Mouse (Mus musculus) CH12.LX (cell line): ENCODE data around the gene Acsl6. TPM values are rescaled to one million over a fixed set of nuclear protein-coding genes. Genes with fewer than 3 reads are reported as not detected.
"Not testable (repeated sequence)": the region's sequence is repeated elsewhere in the genome, so short reads cannot be mapped to it uniquely, and the experiment has no call there.

ENCODE experiments used
- DNase-seq: peaks from one replicate; pipeline ENCODE4 v3.0.0-alpha.2; 2013; ENCODE audit errors: extremely low read depth
- H3K27ac ChIP-seq: 2 replicates; pipeline ENCODE4 v1.5.1; 2012; ENCODE audit warnings: low read depth, mild to moderate bottlenecking, control low read depth, moderate library complexity; ENCODE audit not compliant: insufficient read depth
- H3K27me3 ChIP-seq: replicated peaks from 2 replicates; pipeline ENCODE3; 2012; ENCODE audit warnings: inconsistent platforms
- H3K36me3 ChIP-seq, 2 experiments: replicated peaks in 1 of 2; 2 replicates each; pipeline versions ENCODE3 to v1.6.1; 2012; ENCODE audit warnings: inconsistent platforms in 1 of 2, low read length in 1 of 2, mild to moderate bottlenecking in 1 of 2, mixed read lengths in 1 of 2, moderate library complexity in 1 of 2; ENCODE audit not compliant: control insufficient read depth in 1 of 2, insufficient read depth in 1 of 2
- H3K4me1 ChIP-seq, 2 experiments: 2 replicates each; pipeline ENCODE4 v1.6.1; 2012; ENCODE audit warnings: inconsistent platforms in 1 of 2, moderate library complexity in 1 of 2; ENCODE audit not compliant: insufficient read depth in 2 of 2, control insufficient read depth in 1 of 2
- H3K4me2 ChIP-seq: 2 replicates; pipeline ENCODE4 v1.6.1; 2012; ENCODE audit warnings: low read depth, mild to moderate bottlenecking, control low read depth; ENCODE audit not compliant: poor library complexity, insufficient read depth, severe bottlenecking
- H3K4me3 ChIP-seq, 3 experiments: fragments of 150-350 bp in 1 of 3; sonication (generic) in 1 of 3; replicated peaks in 1 of 3; 2 replicates each; pipeline versions ENCODE3 to v1.5.1; 2011 to 2012; ENCODE audit warnings: low read depth in 2 of 3, low read length in 2 of 3, mild to moderate bottlenecking in 2 of 3, moderate library complexity in 2 of 3, control low read depth in 1 of 3, improper control_type of control experiment in 1 of 3, inconsistent platforms in 1 of 3, mixed read lengths in 1 of 3; ENCODE audit not compliant: poor library complexity in 1 of 3
- H3K79me2 ChIP-seq: replicated peaks from 2 replicates; pipeline ENCODE4 v1.6.1; 2012; ENCODE audit warnings: mild to moderate bottlenecking, moderate library complexity; ENCODE audit not compliant: control insufficient read depth, poor library complexity, insufficient read depth, severe bottlenecking; ENCODE audit errors: extremely low read depth
- H3K9ac ChIP-seq: 2 replicates; pipeline ENCODE4 v1.6.1; 2012; ENCODE audit warnings: low read depth, mild to moderate bottlenecking, control low read depth, moderate library complexity; ENCODE audit not compliant: insufficient read depth
- H3K9me3 ChIP-seq: replicated peaks from 2 replicates; pipeline ENCODE3; 2012; ENCODE audit warnings: low read length, inconsistent platforms, mixed read lengths
- BHLHE40 ChIP-seq: IDR thresholded peaks from 2 replicates; pipeline ENCODE4 v1.6.1; 2011; ENCODE audit warnings: mild to moderate bottlenecking, low read depth, low read length, improper control_type of control experiment
- CHD1 ChIP-seq: IDR thresholded peaks from 2 replicates; pipeline ENCODE4 v1.6.1; 2012; ENCODE audit warnings: low read depth, low read length, improper control_type of control experiment, inconsistent platforms
- CTCF ChIP-seq, 2 experiments: IDR thresholded peaks in 1 of 2; conservative IDR thresholded peaks in 1 of 2; 2 replicates each; pipeline ENCODE4 v1.5.1; 2011 to 2012; ENCODE audit warnings: low read depth in 2 of 2, low read length in 2 of 2, improper control_type of control experiment in 1 of 2, inconsistent platforms in 1 of 2, mild to moderate bottlenecking in 1 of 2, moderate library complexity in 1 of 2
- E2F4 ChIP-seq: IDR thresholded peaks from 2 replicates; pipeline ENCODE4 v1.6.1; 2011; ENCODE audit warnings: low read depth, low read length, improper control_type of control experiment; ENCODE audit not compliant: insufficient replicate concordance
- EP300 ChIP-seq: IDR thresholded peaks from 2 replicates; pipeline ENCODE4 v1.6.1; 2011; ENCODE audit warnings: low read length, improper control_type of control experiment
- IRF4 ChIP-seq: IDR thresholded peaks from 2 replicates; pipeline ENCODE4 v1.6.1; 2014; ENCODE audit warnings: low read depth, mild to moderate bottlenecking, inconsistent platforms, low read length, improper control_type of control experiment
- JUN ChIP-seq: IDR thresholded peaks from 2 replicates; pipeline ENCODE4 v1.6.1; 2011; ENCODE audit warnings: low read depth, mild to moderate bottlenecking, low read length, improper control_type of control experiment, moderate library complexity; ENCODE audit not compliant: insufficient read depth
- JUND ChIP-seq: conservative IDR thresholded peaks from 2 replicates; pipeline ENCODE4 v1.6.1; 2011; ENCODE audit warnings: low read depth, low read length, improper control_type of control experiment
- MAFK ChIP-seq: IDR thresholded peaks from 2 replicates; pipeline ENCODE4 v1.6.1; 2011; ENCODE audit warnings: low read length, improper control_type of control experiment; ENCODE audit not compliant: insufficient replicate concordance
- MAX ChIP-seq: IDR thresholded peaks from 2 replicates; pipeline ENCODE4 v1.6.1; 2011; ENCODE audit warnings: low read length, improper control_type of control experiment
- MEF2A ChIP-seq: IDR thresholded peaks from 2 replicates; pipeline ENCODE4 v1.6.1; 2014; ENCODE audit warnings: low read depth, mild to moderate bottlenecking, inconsistent platforms, low read length, improper control_type of control experiment, borderline replicate concordance
- MXI1 ChIP-seq: IDR thresholded peaks from 2 replicates; pipeline ENCODE4 v1.6.1; 2011; ENCODE audit warnings: mild to moderate bottlenecking, low read depth, low read length, improper control_type of control experiment
- NRF1 ChIP-seq: IDR thresholded peaks from 2 replicates; pipeline ENCODE4 v1.6.1; 2014; ENCODE audit warnings: low read depth, mild to moderate bottlenecking, inconsistent platforms, low read length, improper control_type of control experiment, moderate library complexity
- POLR2A ChIP-seq: IDR thresholded peaks from 2 replicates; pipeline ENCODE4 v1.6.1; 2011; ENCODE audit warnings: low read depth, mild to moderate bottlenecking, improper control_type of control experiment, low read length
- RAD21 ChIP-seq: IDR thresholded peaks from 2 replicates; pipeline ENCODE4 v1.6.1; 2011; ENCODE audit warnings: low read depth, mild to moderate bottlenecking, low read length, improper control_type of control experiment, moderate library complexity
- SIN3A ChIP-seq: IDR thresholded peaks from 2 replicates; pipeline ENCODE4 v1.6.1; 2012; ENCODE audit warnings: low read length, improper control_type of control experiment, inconsistent platforms
- SMC3 ChIP-seq: IDR thresholded peaks from 2 replicates; pipeline ENCODE4 v1.6.1; 2011; ENCODE audit warnings: low read depth, low read length, improper control_type of control experiment
- TBP ChIP-seq: conservative IDR thresholded peaks from 2 replicates; pipeline ENCODE4 v1.6.1; 2011; ENCODE audit warnings: low read depth, low read length, improper control_type of control experiment
- TCF12 ChIP-seq: IDR thresholded peaks from 2 replicates; pipeline ENCODE4 v1.6.1; 2014; ENCODE audit warnings: low read depth, mild to moderate bottlenecking, inconsistent platforms, low read length, improper control_type of control experiment
- UBTF ChIP-seq: IDR thresholded peaks from 2 replicates; pipeline ENCODE4 v1.6.1; 2012; ENCODE audit warnings: low read depth, mild to moderate bottlenecking, inconsistent platforms, low read length, improper control_type of control experiment, moderate library complexity
- USF1 ChIP-seq: IDR thresholded peaks from 2 replicates; pipeline ENCODE4 v1.6.1; 2014; ENCODE audit warnings: low read depth, mild to moderate bottlenecking, inconsistent platforms, low read length, improper control_type of control experiment
- ZC3H11A ChIP-seq: IDR thresholded peaks from 2 replicates; pipeline ENCODE4 v1.6.1; 2012; ENCODE audit warnings: low read depth, mild to moderate bottlenecking, inconsistent platforms, low read length, improper control_type of control experiment
- ZMIZ1 ChIP-seq: IDR thresholded peaks from 2 replicates; pipeline ENCODE4 v1.6.1; 2012; ENCODE audit warnings: low read depth, mild to moderate bottlenecking, inconsistent platforms, low read length, improper control_type of control experiment
- dilution Hi-C: fragments of 300-500 bp; cut with MboI; formaldehyde crosslinking; loops from 2 replicates; pipeline ENCODE4 v1.14.3; 2020; ENCODE audit warnings: low sequenced_read_pairs; ENCODE audit not compliant: extremely low pct_unique_long_range_greater_than_20kb, extremely low pct_ligation_motif_present
- in situ Hi-C: fragments of 300-500 bp; cut with MboI; formaldehyde crosslinking; loops from 3 replicates; pipeline ENCODE4 v1.14.3; 2019; ENCODE audit warnings: low sequenced_read_pairs, low pct_ligation_motif_present, low pct_unique_long_range_greater_than_20kb, mixed read lengths
- polyA plus RNA-seq: library from polyadenylated mRNA; unstranded; fragments of >175 nt; gene quantifications from 2 replicates; pipeline ENCODE4 v1.2.1, GENCODE M21; 2012; ENCODE audit warnings: low read depth; ENCODE audit not compliant: insufficient read length
- total RNA-seq, 2 experiments: library from RNA; depleted of rRNA; stranded (reverse); fragments of 300-350 nt in 1 of 2; fragments of >200 nt in 1 of 2; gene quantifications; 2 replicates each; pipeline ENCODE4 v1.2.3; 2012 to 2014

Gene Acsl6
- total and polyA plus RNA-seq, 3 experiments: 74.1 to 222 (median 96.9) TPM

- TF ChIP-seq JUN (peak; percentile 78), E2F4 (no peak), MXI1 (no peak), SMC3 (no peak), NRF1 (no peak), POLR2A (no peak), BHLHE40 (peak; percentile 53; the same call in 1 of the 2 replicates), ZMIZ1 (no peak), TCF12 (peak; percentile 74), CTCF (conservative IDR thresholded peaks at IDR 0.05 in 1 of 2, IDR thresholded peaks at IDR 0.05 in 1 of 2; ENCODE audit: low read depth in 2 of 2, low read length in 2 of 2) (no peak), RAD21 (no peak), USF1 (no peak), TBP (no peak), MAFK (peak; percentile 69; the same call in 1 of the 2 replicates), MAX (0 out of 2 replicates have a peak, but pooled peaks have one; percentile 27), EP300 (peak; percentile 94), SIN3A (no peak; the same call in 1 of the 2 replicates), ZC3H11A (no peak), UBTF (no peak), JUND (peak; percentile 85), MEF2A (0 out of 2 replicates have a peak, but pooled peaks have one; percentile 49)
Measured at GRCm38 (mm10) chr11:54296734-54297133, 6.9 kb upstream of the Acsl6 start (continued).

- dilution Hi-C loops, H3K9me3 ChIP-seq, in situ Hi-C loops, H3K4me3 ChIP-seq, H3K27me3 ChIP-seq, H3K36me3 ChIP-seq, H3K9ac ChIP-seq, H3K79me2 ChIP-seq: not testable (repeated sequence)
- Histone ChIP-seq H3K4me1 (peaks cover 41 to 81% of the 10 kb centered on the region in 2 experiments), H3K27ac (peak overlapping the region; percentile 79), H3K4me2 (0 out of 2 replicates have a peak overlapping the region, but pooled peaks have one; percentile 12)
- peak; percentile 27; the same call in 1 of the 2 replicates for TF ChIP-seq BHLHE40
- TF ChIP-seq MEF2A: peak; percentile 92
- TF ChIP-seq CHD1: peak; percentile 73; the same call in 1 of the 2 replicates
- peak; percentile 84 for TF ChIP-seq TCF12
- peak; percentile 48; the same call in 1 of the 2 replicates for TF ChIP-seq JUN
- 0 out of 2 replicates have a peak, but pooled peaks have one; percentile 31 for TF ChIP-seq TBP
- TF ChIP-seq EP300: peak; percentile 79
- TF ChIP-seq IRF4: peak; percentile 65; the same call in 1 of the 2 replicates
- peak; percentile 66 for DNase-seq
Measured at GRCm38 (mm10) chr11:54297471-54297870, 6.1 kb upstream of the Acsl6 start.
